Mouse (Mus musculus): ENCODE results near the gene Dpy19l3. TPM values are rescaled to one million over a fixed set of nuclear protein-coding genes. Genes with fewer than 3 reads are reported as not detected.

The Dpy19l3 gene
- polyA plus RNA-seq, 1 experiment from 2014 or later, result 51.0 TPM

DNA sequence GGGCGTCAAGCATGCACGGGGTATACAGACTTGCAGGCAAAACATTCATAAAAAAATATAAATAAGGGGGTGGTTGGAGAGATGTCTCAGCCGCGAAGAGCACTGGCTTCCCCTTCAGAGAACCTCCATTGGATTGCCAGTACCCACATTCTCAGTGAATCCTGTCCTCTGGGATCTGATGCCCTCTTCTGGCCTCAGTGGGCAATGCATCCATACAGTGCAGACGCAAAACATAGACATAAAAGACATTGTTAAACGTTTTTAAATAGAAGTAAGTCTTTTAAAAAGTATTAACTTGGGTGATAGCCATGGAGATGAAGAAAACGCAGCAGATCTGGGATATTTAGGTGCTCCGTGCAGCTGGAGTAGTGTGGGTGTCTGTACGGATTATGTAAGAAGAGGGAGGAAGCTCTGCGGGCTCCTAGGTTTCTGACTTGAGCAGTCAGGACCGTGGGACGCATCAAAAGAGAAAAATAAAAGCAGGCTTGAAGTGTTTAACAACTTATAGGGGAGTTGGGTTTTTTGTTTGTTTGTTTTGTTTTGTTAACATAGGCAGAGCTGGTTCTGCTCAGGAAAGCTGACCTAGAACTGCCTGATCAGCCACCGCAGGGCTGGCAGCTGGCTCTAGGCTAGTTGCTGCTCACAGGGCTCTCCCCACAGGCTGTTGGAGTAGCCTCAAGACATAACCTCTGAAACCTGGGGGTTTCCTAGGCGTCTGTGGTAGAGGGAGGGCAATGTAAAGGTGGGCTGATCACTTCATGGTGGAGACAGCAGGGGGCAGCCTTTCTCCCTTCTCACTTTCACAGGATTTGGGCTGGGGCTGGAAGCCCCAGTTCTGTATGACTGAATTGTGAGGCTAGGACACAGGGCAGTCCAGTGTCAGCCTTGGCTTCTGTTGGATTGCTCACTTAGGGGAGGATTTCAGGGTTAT, 2.5 kb upstream of the Dpy19l3 start:
- no peak for ATAC-seq
- Histone ChIP-seq H3K4me2 (ENCODE audit: low read length) (no peak overlapping the region), H3K4me1 (ENCODE audit: control insufficient read depth, insufficient read depth, low read depth, low read length) (peaks cover 7% of the 10 kb centered on the region), H3K27ac (ENCODE audit: low read depth, low read length) (no peak overlapping the region), H3K9ac (ENCODE audit: low read depth, low read length) (no peak overlapping the region), H3K4me3 (ENCODE audit: low read length) (no peak overlapping the region), H3K36me3 (ENCODE audit: control insufficient read depth, insufficient read depth, low read length) (no peaks in the 10 kb centered on the region), H3K9me3 (ENCODE audit: control insufficient read depth, low read length) (0 out of 2 replicates have a peak, but pooled peaks cover 2% of the 10 kb centered on the region), H3K27me3 (replicated peaks; ENCODE audit: control insufficient read depth, insufficient read depth, low read length) (no peaks in the 10 kb centered on the region; the same call in 1 of the 2 replicates)
- 42% methylated on average over 14 of the region's 14 CpGs for WGBS

DNA sequence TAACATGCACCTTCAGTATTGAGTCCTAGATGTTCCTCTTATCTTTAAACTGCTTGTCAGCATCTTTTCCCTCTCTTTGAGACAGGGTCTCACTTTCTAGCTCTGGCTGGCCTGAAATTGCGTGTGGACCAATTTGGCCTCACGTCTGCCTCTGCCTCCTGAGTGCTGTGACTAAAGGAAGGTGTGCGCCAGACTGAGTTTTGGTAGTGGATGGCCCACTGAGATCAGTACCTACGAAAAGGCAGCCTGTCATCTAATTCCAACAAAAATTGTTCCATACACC, 573 bp upstream of the Dpy19l3 start:
- Histone ChIP-seq H3K27ac (ENCODE audit: low read depth, low read length) (peak overlapping the region; percentile 48; the same call in 1 of the 2 replicates), H3K9ac (ENCODE audit: low read depth, low read length) (peak overlapping the region; percentile 89), H3K9me3 (ENCODE audit: control insufficient read depth, low read length) (0 out of 2 replicates have a peak, but pooled peaks cover 2% of the 10 kb centered on the region), H3K4me2 (ENCODE audit: low read length) (peak overlapping the region; percentile 93), H3K4me1 (ENCODE audit: control insufficient read depth, insufficient read depth, low read depth, low read length) (peaks cover 7% of the 10 kb centered on the region), H3K27me3 (replicated peaks; ENCODE audit: control insufficient read depth, insufficient read depth, low read length) (no peaks in the 10 kb centered on the region; the same call in 1 of the 2 replicates), H3K4me3 (ENCODE audit: low read length) (peak overlapping the region; percentile 98), H3K36me3 (ENCODE audit: control insufficient read depth, insufficient read depth, low read length) (peaks cover 2% of the 10 kb centered on the region; the same call in 1 of the 2 replicates)
- ATAC-seq, result no peak
- 63% methylated on average over 4 of the region's 4 CpGs for WGBS

DNA sequence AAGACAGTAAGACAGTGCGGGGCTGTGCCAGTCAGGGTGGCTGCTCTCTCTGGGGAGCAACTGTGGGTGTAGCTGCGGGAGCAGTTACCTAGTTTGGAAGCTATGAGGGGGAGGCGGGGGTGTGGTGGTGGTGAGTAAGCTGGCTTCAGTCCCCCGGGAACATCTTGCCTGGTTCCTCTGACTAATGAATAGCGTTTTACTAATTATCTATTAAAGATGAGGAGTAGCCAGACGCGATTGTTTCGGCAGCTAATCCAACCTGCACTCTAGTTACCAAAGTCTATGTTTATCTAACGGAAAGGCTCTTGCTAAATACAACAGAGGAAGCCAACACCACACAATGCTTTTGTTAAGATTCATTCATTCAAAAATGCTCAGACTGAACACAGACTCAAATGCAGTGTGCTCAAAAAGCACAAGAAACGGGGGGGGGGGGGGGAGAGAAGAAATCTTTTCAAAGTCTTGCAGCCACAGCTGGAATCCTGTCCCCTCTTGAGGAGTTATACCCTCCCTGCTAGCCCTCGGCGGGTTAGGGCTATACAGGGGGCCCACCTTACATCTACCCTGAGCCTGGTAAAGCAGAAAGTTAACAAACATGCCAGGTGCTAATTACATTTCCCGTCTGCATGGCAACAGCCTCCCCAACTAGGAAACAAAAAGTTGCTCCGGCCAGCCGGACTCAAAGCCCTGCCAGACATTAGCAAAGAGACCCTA, 778 bp downstream of the Dpy19l3 start:
- Histone ChIP-seq H3K36me3 (ENCODE audit: control insufficient read depth, insufficient read depth, low read length) (peaks cover 10% of the 10 kb centered on the region), H3K4me2 (ENCODE audit: low read length) (peak overlapping the region; percentile 93), H3K4me3 (ENCODE audit: low read length) (peak overlapping the region; percentile 98), H3K4me1 (ENCODE audit: control insufficient read depth, insufficient read depth, low read depth, low read length) (peaks cover 7% of the 10 kb centered on the region), H3K27ac (ENCODE audit: low read depth, low read length) (no peak overlapping the region), H3K27me3 (replicated peaks; ENCODE audit: control insufficient read depth, insufficient read depth, low read length) (no peaks in the 10 kb centered on the region; the same call in 1 of the 2 replicates), H3K9me3 (ENCODE audit: control insufficient read depth, low read length) (0 out of 2 replicates have a peak, but pooled peaks cover 2% of the 10 kb centered on the region), H3K9ac (ENCODE audit: low read depth, low read length) (peak overlapping the region; percentile 89)
- ATAC-seq, result no peak
- WGBS, result under 1% methylated on average over 15 of the region's 15 CpGs

DNA sequence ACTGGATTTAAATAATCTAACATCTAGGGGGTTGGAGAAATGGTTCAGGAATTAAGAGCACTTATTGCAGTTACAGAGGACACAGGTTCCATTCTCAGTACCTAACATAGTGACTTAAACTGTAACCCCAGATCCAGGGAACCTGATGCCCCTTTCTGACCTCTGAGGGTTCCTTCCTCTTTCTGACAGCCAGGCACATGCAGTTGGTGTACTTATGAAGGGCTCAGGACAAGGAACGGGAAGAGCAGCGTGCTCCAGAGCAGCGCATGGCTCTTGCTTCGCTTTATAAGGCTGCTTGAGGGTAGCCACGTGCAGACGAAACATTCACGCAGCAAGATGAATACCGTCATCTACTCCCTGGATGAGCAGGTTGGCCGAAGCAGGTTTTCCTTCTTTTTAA, 3.4 kb downstream of the Dpy19l3 start:
- H3K9ac ChIP-seq (ENCODE audit: low read depth, low read length), result no peak overlapping the region
- no peak overlapping the region for H3K4me3 ChIP-seq (ENCODE audit: low read length)
- peaks cover 13% of the 10 kb centered on the region for H3K36me3 ChIP-seq (ENCODE audit: control insufficient read depth, insufficient read depth, low read length)
- no peaks in the 10 kb centered on the region for H3K27me3 ChIP-seq (replicated peaks; ENCODE audit: control insufficient read depth, insufficient read depth, low read length)
- H3K4me1 ChIP-seq (ENCODE audit: control insufficient read depth, insufficient read depth, low read depth, low read length), result peaks cover 7% of the 10 kb centered on the region
- H3K27ac ChIP-seq (ENCODE audit: low read depth, low read length), result no peak overlapping the region
- no peaks in the 10 kb centered on the region for H3K9me3 ChIP-seq (ENCODE audit: control insufficient read depth, low read length)
- no peak overlapping the region for H3K4me2 ChIP-seq (ENCODE audit: low read length)
- 94% methylated on average over 9 of the region's 9 CpGs for WGBS
- ATAC-seq, result no peak

DNA sequence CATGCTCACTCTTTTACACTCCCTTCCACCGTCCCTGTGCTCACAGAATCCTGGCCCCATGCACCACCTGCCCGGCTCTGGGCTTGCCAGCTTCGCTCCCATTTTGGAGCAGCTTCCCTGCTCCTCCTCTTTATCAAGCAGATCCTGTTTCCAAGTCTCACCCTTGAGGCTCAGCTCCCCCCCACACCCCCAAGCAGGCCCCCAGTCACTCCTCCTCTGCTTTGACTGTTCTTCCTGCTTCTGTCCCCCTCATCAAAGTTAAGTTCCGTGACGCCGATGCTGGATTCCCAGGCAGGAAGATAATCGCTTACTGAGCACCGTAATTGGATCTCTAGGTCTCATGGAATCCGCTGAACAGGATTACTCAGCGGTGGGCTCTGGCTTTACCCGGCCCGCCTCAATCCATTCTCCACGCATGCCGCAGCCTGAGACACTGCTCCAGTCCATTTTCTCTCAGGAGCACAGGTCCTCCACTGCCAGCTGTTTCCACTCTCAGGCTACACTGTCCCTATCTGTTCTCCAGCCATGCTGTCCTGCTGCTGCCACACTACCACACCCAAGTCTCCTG, 6.8 kb downstream of the Dpy19l3 start:
- Histone ChIP-seq H3K27ac (ENCODE audit: low read depth, low read length) (no peak overlapping the region), H3K4me2 (ENCODE audit: low read length) (no peak overlapping the region), H3K4me1 (ENCODE audit: control insufficient read depth, insufficient read depth, low read depth, low read length) (no peaks in the 10 kb centered on the region), H3K9me3 (ENCODE audit: control insufficient read depth, low read length) (no peaks in the 10 kb centered on the region), H3K4me3 (ENCODE audit: low read length) (no peak overlapping the region), H3K9ac (ENCODE audit: low read depth, low read length) (no peak overlapping the region), H3K36me3 (ENCODE audit: control insufficient read depth, insufficient read depth, low read length) (peaks cover 13% of the 10 kb centered on the region), H3K27me3 (replicated peaks; ENCODE audit: control insufficient read depth, insufficient read depth, low read length) (no peaks in the 10 kb centered on the region)
- WGBS, result 55% methylated on average over 14 of the region's 14 CpGs
- peak; percentile 17; the same call in 1 of the 2 replicates for ATAC-seq

DNA sequence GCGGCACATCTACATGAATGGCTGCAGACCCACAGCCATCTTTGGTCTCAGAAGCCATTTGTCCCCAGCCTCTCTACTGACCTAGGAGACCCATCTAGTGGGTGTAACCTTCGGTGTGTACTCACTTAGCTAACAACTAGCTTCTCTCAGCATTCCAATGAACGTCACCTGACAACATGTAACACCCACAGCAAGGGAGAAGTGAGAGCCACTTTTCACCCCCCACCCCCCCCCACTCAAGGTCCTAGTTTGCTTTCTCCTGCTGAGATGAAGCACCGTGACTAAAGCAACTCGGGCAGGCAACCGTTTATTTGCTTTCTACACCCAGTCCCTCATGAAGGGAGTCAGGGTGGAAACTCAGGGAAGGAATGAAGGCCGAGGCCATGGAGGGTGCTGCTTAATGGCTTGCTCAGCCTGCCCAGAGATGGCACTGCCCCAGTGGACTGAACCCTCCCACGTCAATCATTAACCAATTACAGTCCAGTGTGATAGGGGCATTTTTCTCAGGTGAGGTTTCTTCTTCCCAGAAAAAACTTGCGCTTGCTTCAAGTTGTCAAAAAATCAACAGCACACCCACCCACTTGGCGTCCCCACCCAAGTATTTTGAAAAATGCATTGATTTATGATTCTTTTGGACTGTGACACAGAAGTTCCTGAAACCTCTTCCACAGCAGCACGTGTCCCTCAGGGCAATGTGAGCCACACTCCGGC, 7.4 kb downstream of the Dpy19l3 start:
- no peaks in the 10 kb centered on the region for H3K4me1 ChIP-seq (ENCODE audit: control insufficient read depth, insufficient read depth, low read depth, low read length)
- peaks cover 13% of the 10 kb centered on the region for H3K36me3 ChIP-seq (ENCODE audit: control insufficient read depth, insufficient read depth, low read length)
- no peak overlapping the region for H3K4me3 ChIP-seq (ENCODE audit: low read length)
- H3K27me3 ChIP-seq (replicated peaks; ENCODE audit: control insufficient read depth, insufficient read depth, low read length), result no peaks in the 10 kb centered on the region
- 83% methylated on average over 12 of the region's 12 CpGs for WGBS
- ATAC-seq, result no peak
- no peak overlapping the region for H3K27ac ChIP-seq (ENCODE audit: low read depth, low read length)
- no peak overlapping the region for H3K9ac ChIP-seq (ENCODE audit: low read depth, low read length)
- no peaks in the 10 kb centered on the region for H3K9me3 ChIP-seq (ENCODE audit: control insufficient read depth, low read length)
- no peak overlapping the region for H3K4me2 ChIP-seq (ENCODE audit: low read length)

DNA sequence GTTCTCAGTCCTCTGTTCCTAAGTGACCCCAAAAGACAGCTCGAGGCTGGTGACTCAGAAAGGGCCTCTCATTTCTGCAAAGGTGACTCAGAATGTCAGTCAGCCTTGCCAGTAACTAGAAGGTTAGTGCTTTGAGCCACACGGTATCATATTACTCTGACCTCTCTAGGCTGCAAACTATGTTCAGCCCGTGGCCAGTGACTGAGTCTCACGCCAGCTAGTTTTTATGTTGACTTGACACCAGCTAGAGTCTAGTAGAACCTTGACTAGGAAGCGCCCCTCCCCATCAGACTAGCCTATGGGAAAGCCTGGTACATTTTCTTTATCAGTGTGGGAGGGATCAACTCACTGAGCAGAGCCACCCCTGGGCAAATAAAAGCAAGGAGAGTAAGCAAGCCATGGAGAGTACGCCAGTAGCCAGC, 9.0 kb downstream of the Dpy19l3 start:
- ATAC-seq, result no peak
- Histone ChIP-seq H3K36me3 (ENCODE audit: control insufficient read depth, insufficient read depth, low read length) (peaks cover 13% of the 10 kb centered on the region), H3K9me3 (ENCODE audit: control insufficient read depth, low read length) (no peaks in the 10 kb centered on the region), H3K9ac (ENCODE audit: low read depth, low read length) (no peak overlapping the region), H3K4me3 (ENCODE audit: low read length) (no peak overlapping the region), H3K27me3 (replicated peaks; ENCODE audit: control insufficient read depth, insufficient read depth, low read length) (no peaks in the 10 kb centered on the region), H3K4me1 (ENCODE audit: control insufficient read depth, insufficient read depth, low read depth, low read length) (no peaks in the 10 kb centered on the region), H3K4me2 (ENCODE audit: low read length) (no peak overlapping the region), H3K27ac (ENCODE audit: low read depth, low read length) (no peak overlapping the region)
- WGBS, result 97% methylated on average over 6 of the region's 6 CpGs

DNA sequence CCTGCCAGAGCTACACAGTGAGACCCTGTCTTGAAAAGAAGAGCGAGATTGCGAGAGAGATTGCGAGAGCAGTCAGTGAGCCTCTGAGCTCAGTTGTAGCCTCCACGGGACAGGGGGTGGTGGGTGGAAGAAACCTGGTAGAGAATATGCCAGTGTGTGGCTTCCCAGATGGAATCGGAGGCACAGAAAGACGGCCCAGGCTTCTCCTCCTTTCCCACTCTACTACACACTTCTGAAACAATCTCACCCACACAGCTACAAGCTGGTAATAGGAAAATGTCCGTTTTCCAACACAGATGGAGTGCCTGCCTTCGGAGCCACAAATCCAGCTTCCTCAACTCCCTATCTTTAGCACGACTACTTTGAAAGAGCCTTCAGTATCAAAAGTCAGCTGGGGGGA, 9.5 kb downstream of the Dpy19l3 start:
- no peak overlapping the region for H3K4me2 ChIP-seq (ENCODE audit: low read length)
- 95% methylated on average over 9 of the region's 9 CpGs for WGBS
- H3K27me3 ChIP-seq (replicated peaks; ENCODE audit: control insufficient read depth, insufficient read depth, low read length), result no peaks in the 10 kb centered on the region
- no peak for ATAC-seq
- no peaks in the 10 kb centered on the region for H3K9me3 ChIP-seq (ENCODE audit: control insufficient read depth, low read length)
- H3K9ac ChIP-seq (ENCODE audit: low read depth, low read length), result no peak overlapping the region
- H3K4me1 ChIP-seq (ENCODE audit: control insufficient read depth, insufficient read depth, low read depth, low read length), result no peaks in the 10 kb centered on the region
- H3K27ac ChIP-seq (ENCODE audit: low read depth, low read length), result no peak overlapping the region
- no peak overlapping the region for H3K4me3 ChIP-seq (ENCODE audit: low read length)
- H3K36me3 ChIP-seq (ENCODE audit: control insufficient read depth, insufficient read depth, low read length), result peaks cover 10% of the 10 kb centered on the region
